Mouse (Mus musculus) ES-E14 (cell line): ENCODE results near the gene Mad1l1.

Source experiments
- CHD2 ChIP-seq: IDR thresholded peaks from 2 replicates; pipeline ENCODE4 v1.6.1; 2014; ENCODE audit warnings: mild to moderate bottlenecking, low read depth, low read length, inconsistent platforms
- HCFC1 ChIP-seq: IDR thresholded peaks from 2 replicates; pipeline ENCODE4 v1.6.1; 2012; ENCODE audit warnings: low read length, inconsistent platforms, borderline replicate concordance; ENCODE audit not compliant: insufficient read depth
- MAFK ChIP-seq: IDR thresholded peaks from 2 replicates; pipeline ENCODE4 v1.6.1; 2014; ENCODE audit warnings: mild to moderate bottlenecking, low read depth, low read length, inconsistent platforms; ENCODE audit not compliant: insufficient read depth
- ZC3H11A ChIP-seq: IDR thresholded peaks from 2 replicates; pipeline ENCODE4 v1.6.1; 2012; ENCODE audit warnings: low read depth, mild to moderate bottlenecking, inconsistent platforms, low read length, borderline replicate concordance

- no peak for TF ChIP-seq HCFC1
- TF ChIP-seq CHD2, result no peak
- TF ChIP-seq ZC3H11A, result no peak
- TF ChIP-seq MAFK, result no peak
Measured at GRCm38 (mm10) chr5:140284761-140285160, 36.6 kb downstream of the Mad1l1 start.
